Mouse (Mus musculus): ENCODE measurements around the gene Fam83f. TPM values are rescaled to one million over a fixed set of nuclear protein-coding genes. Genes with fewer than 3 reads are reported as not detected.

The Fam83f gene
- polyA plus RNA-seq, 1 experiment from 2014 or later, result 8.4 TPM

DNA sequence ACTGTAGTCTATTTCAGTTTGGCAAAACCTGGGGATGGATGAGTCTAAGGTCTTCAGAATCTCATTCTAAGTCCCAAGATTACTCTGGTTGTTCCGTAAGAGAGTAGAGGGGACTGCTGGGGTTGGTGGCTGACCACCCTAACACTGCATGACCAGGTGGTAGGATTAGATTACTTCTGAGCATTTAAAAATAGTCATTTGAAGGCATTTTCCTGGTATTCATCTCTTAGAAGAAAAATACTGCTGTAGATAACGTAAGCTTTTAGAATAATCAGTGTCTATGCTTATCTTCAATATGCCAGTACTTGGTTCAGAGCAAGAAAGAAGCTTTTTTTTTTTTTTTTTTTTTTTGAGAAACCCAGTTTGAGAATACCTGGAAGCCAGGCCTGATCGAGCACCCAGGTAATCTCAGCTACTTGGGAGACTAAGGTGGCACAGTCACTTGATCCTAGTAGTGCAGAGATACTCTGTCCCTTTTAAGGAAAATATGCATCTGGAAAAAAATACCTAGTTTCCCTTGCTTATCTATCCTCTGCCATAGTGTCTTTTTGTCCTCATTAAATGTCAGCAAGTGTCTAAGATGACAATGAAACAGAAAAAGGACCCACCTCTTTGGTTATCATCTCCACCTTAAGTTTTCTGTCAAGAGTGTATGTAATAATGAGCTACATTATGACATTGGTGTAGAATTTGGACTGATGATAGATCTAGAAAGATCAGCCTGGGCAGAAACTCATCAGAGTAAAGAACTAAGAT, 73.2 kb downstream of the Fam83f start:
- ATAC-seq (ENCODE audit: insufficient number of reproducible peaks, low FRiP score, low TSS enrichment, low read depth), result no peak
- Histone ChIP-seq H3K27ac (replicated peaks) (no peak overlapping the region), H3K4me3 (replicated peaks) (no peak overlapping the region), H3K27me3 (no peaks in the 10 kb centered on the region), H3K4me2 (replicated peaks) (no peak overlapping the region), H3K9ac (no peak overlapping the region), H3K4me1 (no peaks in the 10 kb centered on the region), H3K36me3 (0 out of 2 replicates have a peak, but pooled peaks cover 3% of the 10 kb centered on the region), H3K9me3 (replicated peaks) (no peaks in the 10 kb centered on the region)
- 84% methylated on average over 3 of the region's 3 CpGs for WGBS

DNA sequence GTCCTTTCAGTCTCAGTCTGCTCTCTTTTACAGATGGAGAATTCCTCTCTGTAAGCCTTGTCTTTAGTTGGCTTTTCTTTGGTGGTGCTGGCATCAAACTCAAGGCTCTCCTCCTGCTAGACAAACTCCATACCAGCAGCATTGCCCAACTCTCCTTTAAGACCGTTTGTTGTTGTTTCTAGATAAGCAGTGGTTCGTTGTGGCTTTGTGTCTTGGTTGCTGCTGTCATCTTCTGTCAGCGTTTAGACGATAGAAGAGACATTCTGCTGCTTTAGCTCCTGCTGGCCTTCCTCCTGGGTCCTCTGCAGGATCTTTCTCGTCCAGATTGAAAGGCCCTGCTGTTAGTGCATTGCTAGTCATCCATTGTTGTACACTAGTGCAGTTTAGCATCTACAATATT, 77.3 kb downstream of the Fam83f start:
- no peak overlapping the region for H3K9ac ChIP-seq
- H3K9me3 ChIP-seq (replicated peaks), result no peaks in the 10 kb centered on the region
- H3K4me1 ChIP-seq, result no peaks in the 10 kb centered on the region
- H3K27ac ChIP-seq (replicated peaks), result no peak overlapping the region
- no peaks in the 10 kb centered on the region for H3K27me3 ChIP-seq
- no peak for ATAC-seq (ENCODE audit: insufficient number of reproducible peaks, low FRiP score, low TSS enrichment, low read depth)
- H3K4me3 ChIP-seq (replicated peaks), result no peak overlapping the region
- H3K4me2 ChIP-seq (replicated peaks), result no peak overlapping the region
- H3K36me3 ChIP-seq, result 0 out of 2 replicates have a peak, but pooled peaks cover 3% of the 10 kb centered on the region
- WGBS, result 71% methylated on average over 5 of the region's 5 CpGs

Small RNAs within 50 kb of the gene (microRNA-seq; reads per million reads assigned to microRNA genes)
- gene Mir6957 (ENCODE audit: borderline number of aligned reads), result not detected

Other genes with a start within 250 kb of the Fam83f start
- not detected in 2 replicates for gene Enthd1, start 106.7 kb upstream of the Fam83f start, polyA plus RNA-seq (2015; fragmentation: Nextera tagmentation; extraction: Ambion mirVana)
- gene Grap2, start 99.3 kb upstream of the Fam83f start, polyA plus RNA-seq (2015; fragmentation: Nextera tagmentation; extraction: Ambion mirVana), result 0.87 and 0.97 TPM in 2 replicates
- gene Tnrc6b, start 39.5 kb downstream of the Fam83f start, polyA plus RNA-seq (2015; fragmentation: Nextera tagmentation; extraction: Ambion mirVana), result 23.9 and 28.3 TPM in 2 replicates